Mouse (Mus musculus) MEL (cell line): Measurements from ENCODE around the gene Zfp524. TPM values are rescaled to one million over a fixed set of nuclear protein-coding genes. Genes with fewer than 3 reads are reported as not detected.
"Not testable (repeated sequence)": the region's sequence is repeated elsewhere in the genome, so short reads cannot be mapped to it uniquely, and the experiment has no call there.

ENCODE experiments used
- DNase-seq: peaks from one replicate; pipeline ENCODE4 v3.0.0; 2011; ENCODE audit warnings: low read depth, low spot score
- H3K27ac ChIP-seq: 2 replicates; pipeline ENCODE4 v1.5.1; 2012; ENCODE audit warnings: low read depth, mild to moderate bottlenecking, control low read depth, low read length, moderate library complexity; ENCODE audit not compliant: control insufficient read depth
- H3K27me3 ChIP-seq, 2 experiments: fragments of 150-350 bp in 1 of 2; sonication (generic) in 1 of 2; 2 replicates each; pipeline ENCODE4 v1.6.1; 2012; ENCODE audit warnings: low read length in 2 of 2, mild to moderate bottlenecking in 2 of 2, improper control_type of control experiment in 1 of 2, moderate library complexity in 1 of 2; ENCODE audit not compliant: insufficient read depth in 2 of 2, control insufficient read depth in 1 of 2
- H3K36me3 ChIP-seq, 2 experiments: 2 replicates each; pipeline ENCODE4 v1.6.1; 2012 to 2014; ENCODE audit warnings: low read length in 2 of 2, improper control_type of control experiment in 1 of 2, inconsistent platforms in 1 of 2, mild to moderate bottlenecking in 1 of 2; ENCODE audit not compliant: insufficient read depth in 2 of 2, control insufficient read depth in 1 of 2
- H3K4me1 ChIP-seq, 2 experiments: fragments of 150-350 bp in 1 of 2; sonication (generic) in 1 of 2; 2 replicates each; pipeline ENCODE4 v1.6.1; 2012; ENCODE audit warnings: low read length in 2 of 2, improper control_type of control experiment in 1 of 2, mild to moderate bottlenecking in 1 of 2; ENCODE audit not compliant: insufficient read depth in 2 of 2, control insufficient read depth in 1 of 2
- H3K4me3 ChIP-seq, 2 experiments: fragments of 150-350 bp in 1 of 2; sonication (generic) in 1 of 2; 2 replicates each; pipeline ENCODE4 v1.5.1; 2012; ENCODE audit warnings: low read depth in 2 of 2, low read length in 2 of 2, mild to moderate bottlenecking in 2 of 2, moderate library complexity in 2 of 2, control low read depth in 1 of 2, improper control_type of control experiment in 1 of 2; ENCODE audit not compliant: control insufficient read depth in 1 of 2, insufficient read depth in 1 of 2
- H3K79me2 ChIP-seq: 2 replicates; pipeline ENCODE4 v1.6.1; 2012; ENCODE audit warnings: mild to moderate bottlenecking, low read length, moderate library complexity; ENCODE audit not compliant: control insufficient read depth, poor library complexity, insufficient read depth
- H3K9ac ChIP-seq: 2 replicates; pipeline ENCODE4 v1.6.1; 2012; ENCODE audit warnings: low read depth, mild to moderate bottlenecking, control low read depth, low read length, moderate library complexity; ENCODE audit not compliant: control insufficient read depth, poor library complexity, severe bottlenecking
- H3K9me3 ChIP-seq: fragments of 150-350 bp; sonication (generic); replicated peaks from 2 replicates; pipeline ENCODE4 v1.6.1; 2012; ENCODE audit warnings: mild to moderate bottlenecking, low read length, improper control_type of control experiment, moderate library complexity; ENCODE audit not compliant: insufficient read depth
- CHD1 ChIP-seq: IDR thresholded peaks from 2 replicates; pipeline ENCODE4 v1.6.1; 2012; ENCODE audit warnings: low read depth, mild to moderate bottlenecking, inconsistent platforms, low read length, improper control_type of control experiment
- CHD2 ChIP-seq: IDR thresholded peaks from 2 replicates; pipeline ENCODE4 v1.6.1; 2011; ENCODE audit warnings: low read length, improper control_type of control experiment
- E2F4 ChIP-seq: IDR thresholded peaks from 2 replicates; pipeline ENCODE4 v1.6.1; 2011; ENCODE audit warnings: low read depth, low read length, improper control_type of control experiment, borderline replicate concordance
- ELF1 ChIP-seq: IDR thresholded peaks from 2 replicates; pipeline ENCODE4 v1.6.1; 2014; ENCODE audit warnings: low read depth, mild to moderate bottlenecking, inconsistent platforms, low read length, improper control_type of control experiment, moderate library complexity
- EP300 ChIP-seq, 2 experiments: IDR thresholded peaks; 2 replicates each; pipeline ENCODE4 v1.6.1; 2011; ENCODE audit warnings: improper control_type of control experiment in 2 of 2, low read length in 2 of 2, low read depth in 1 of 2, mild to moderate bottlenecking in 1 of 2
- ETS1 ChIP-seq: IDR thresholded peaks from 2 replicates; pipeline ENCODE4 v1.6.1; 2012; ENCODE audit warnings: low read depth, mild to moderate bottlenecking, inconsistent platforms, low read length, improper control_type of control experiment, moderate library complexity
- GABPA ChIP-seq: IDR thresholded peaks from 2 replicates; pipeline ENCODE4 v1.6.1; 2012; ENCODE audit warnings: low read depth, mild to moderate bottlenecking, inconsistent platforms, low read length, improper control_type of control experiment, moderate library complexity
- JUND ChIP-seq: IDR thresholded peaks from 2 replicates; pipeline ENCODE4 v1.6.1; 2011; ENCODE audit warnings: low read depth, mild to moderate bottlenecking, improper control_type of control experiment, low read length
- KAT2A ChIP-seq: conservative IDR thresholded peaks from 2 replicates; pipeline ENCODE4 v1.6.1; 2012; ENCODE audit warnings: low read depth, low read length, improper control_type of control experiment, inconsistent platforms
- MAX ChIP-seq: IDR thresholded peaks from 2 replicates; pipeline ENCODE4 v1.6.1; 2011; ENCODE audit warnings: low read length, improper control_type of control experiment
- MXI1 ChIP-seq: IDR thresholded peaks from 2 replicates; pipeline ENCODE4 v1.6.1; 2011; ENCODE audit warnings: mild to moderate bottlenecking, low read depth, low read length, improper control_type of control experiment
- MYB ChIP-seq: IDR thresholded peaks from 2 replicates; pipeline ENCODE4 v1.6.1; 2011; ENCODE audit warnings: mild to moderate bottlenecking, low read depth, low read length, improper control_type of control experiment
- MYC ChIP-seq: IDR thresholded peaks from 2 replicates; pipeline ENCODE4 v1.6.1; 2011; ENCODE audit warnings: low read depth, mild to moderate bottlenecking, low read length, improper control_type of control experiment, moderate library complexity
- NRF1 ChIP-seq: IDR thresholded peaks from 2 replicates; pipeline ENCODE4 v1.6.1; 2014; ENCODE audit warnings: low read depth, mild to moderate bottlenecking, inconsistent platforms, low read length, improper control_type of control experiment, moderate library complexity; ENCODE audit not compliant: poor library complexity, insufficient read depth, severe bottlenecking
- POLR2A ChIP-seq, 2 experiments: IDR thresholded peaks; 2 replicates each; pipeline ENCODE4 v1.6.1; 2011 to 2012; ENCODE audit warnings: low read length in 2 of 2, mild to moderate bottlenecking in 2 of 2, control low read depth in 1 of 2, improper control_type of control experiment in 1 of 2, low read depth in 1 of 2, moderate library complexity in 1 of 2; ENCODE audit not compliant: control insufficient read depth in 1 of 2, insufficient read depth in 1 of 2, poor library complexity in 1 of 2
- POLR2AphosphoS5 ChIP-seq: IDR thresholded peaks from 2 replicates; pipeline ENCODE4 v1.6.1; 2012; ENCODE audit warnings: low read depth, borderline replicate concordance, mild to moderate bottlenecking, inconsistent platforms, low read length, moderate library complexity, mixed read lengths
- RCOR1 ChIP-seq: IDR thresholded peaks from 2 replicates; pipeline ENCODE4 v1.6.1; 2012; ENCODE audit warnings: low read depth, mild to moderate bottlenecking, inconsistent platforms, low read length, improper control_type of control experiment
- SIN3A ChIP-seq: IDR thresholded peaks from 2 replicates; pipeline ENCODE4 v1.6.1; 2012; ENCODE audit warnings: low read length, improper control_type of control experiment, inconsistent platforms
- TAL1 ChIP-seq: IDR thresholded peaks from 2 replicates; pipeline ENCODE4 v1.6.1; 2012; ENCODE audit warnings: mild to moderate bottlenecking, inconsistent platforms, low read length, moderate library complexity, mixed read lengths
- TCF12 ChIP-seq: IDR thresholded peaks from 2 replicates; pipeline ENCODE4 v1.6.1; 2014; ENCODE audit warnings: low read depth, mild to moderate bottlenecking, inconsistent platforms, low read length, improper control_type of control experiment, moderate library complexity
- USF1 ChIP-seq: IDR thresholded peaks from 2 replicates; pipeline ENCODE4 v1.6.1; 2014; ENCODE audit warnings: low read depth, mild to moderate bottlenecking, inconsistent platforms, low read length, improper control_type of control experiment, moderate library complexity
- ZC3H11A ChIP-seq: IDR thresholded peaks from 2 replicates; pipeline ENCODE4 v1.6.1; 2012; ENCODE audit warnings: low read depth, mild to moderate bottlenecking, inconsistent platforms, low read length, improper control_type of control experiment
- ZMIZ1 ChIP-seq: IDR thresholded peaks from 2 replicates; pipeline ENCODE4 v1.6.1; 2012; ENCODE audit warnings: low read depth, mild to moderate bottlenecking, inconsistent platforms, low read length, improper control_type of control experiment, moderate library complexity
- ZNF384 ChIP-seq: IDR thresholded peaks from 2 replicates; pipeline ENCODE4 v1.6.1; 2012; ENCODE audit warnings: low read depth, mild to moderate bottlenecking, inconsistent platforms, low read length, improper control_type of control experiment
- polyA plus RNA-seq, 2 experiments: library from polyadenylated mRNA; stranded (reverse) in 1 of 2; unstranded in 1 of 2; fragments of >175 nt in 1 of 2; fragments of >200 nt in 1 of 2; gene quantifications; 2 replicates each; pipeline versions ENCODE4 v1.2.1 to v1.2.4; 2012; ENCODE audit warnings: low replicate concordance in 2 of 2, low read depth in 1 of 2; ENCODE audit not compliant: insufficient read length in 2 of 2, insufficient read depth in 1 of 2, missing spikeins in 1 of 2
- total RNA-seq: library from RNA; depleted of rRNA; stranded (reverse); fragments of 300-350 nt; gene quantifications from 2 replicates; pipeline ENCODE4 v1.2.3, GENCODE M21; 2012

Gene Zfp524
- total and polyA plus RNA-seq, 3 experiments, result 9.4 to 12.7 TPM; not detected in 1

DNA sequence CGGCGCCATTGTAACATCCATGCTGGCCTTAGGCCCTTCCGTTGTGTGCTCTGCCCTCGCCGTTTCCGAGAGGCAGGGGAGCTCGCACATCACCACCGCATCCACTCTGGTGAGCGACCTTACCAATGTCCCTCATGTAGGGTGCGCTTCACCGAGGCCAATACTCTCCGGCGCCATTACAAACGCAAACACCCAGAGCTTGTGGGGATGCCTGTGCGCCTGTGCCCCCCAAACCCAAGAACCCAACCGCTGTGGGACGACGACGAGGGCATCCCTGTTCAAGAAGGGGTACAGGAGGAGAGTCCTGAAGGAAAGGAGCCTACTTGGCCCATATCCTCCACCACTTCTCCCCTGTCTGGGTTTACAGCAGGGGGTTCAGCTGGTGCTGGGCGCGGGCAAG, 3.7 kb downstream of the Zfp524 start:
- Histone ChIP-seq H3K9ac (no peak overlapping the region), H3K4me1 (peaks cover 7 to 32% of the 10 kb centered on the region in 2 experiments; a peak in 3 of 4 replicates), H3K27ac (no peak overlapping the region), H3K9me3 (no peaks in the 10 kb centered on the region), H3K36me3 (peaks cover 0 to 35% of the 10 kb centered on the region in 2 experiments; a peak in 3 of 4 replicates), H3K27me3 (no peaks in the 10 kb centered on the region), H3K4me3 (no peak overlapping the region), H3K79me2 (peaks cover 23% of the 10 kb centered on the region)
- TF ChIP-seq JUND (no peak), ETS1 (no peak)
- DNase-seq, result no peak

DNA sequence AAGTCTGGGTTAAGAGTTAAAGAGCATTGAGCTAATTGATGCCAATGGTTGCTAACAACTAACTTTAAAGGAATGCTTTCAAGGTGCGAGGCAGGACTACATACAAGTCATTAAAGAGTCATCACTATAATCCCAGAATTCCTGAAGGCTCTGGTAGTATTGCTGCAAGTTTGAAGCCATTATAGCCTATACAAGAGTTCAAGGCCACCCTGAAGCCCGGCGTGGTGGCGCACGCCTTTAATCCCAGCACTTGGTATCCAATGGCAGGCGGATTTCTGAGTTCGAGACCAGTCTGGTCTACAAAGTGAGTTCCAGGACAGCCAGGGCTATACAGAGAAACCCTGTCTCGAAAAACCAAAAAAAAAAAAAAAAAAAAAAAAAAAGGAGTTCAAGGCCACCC, 5.4 kb downstream of the Zfp524 start:
- Histone ChIP-seq H3K9ac (peak overlapping the region; percentile 98), H3K79me2 (peaks cover 23% of the 10 kb centered on the region), H3K27ac (peak overlapping the region; percentile 96), H3K4me3 (peak overlapping the region; percentile 18 to 93), H3K36me3 (peaks cover 0 to 36% of the 10 kb centered on the region in 2 experiments; a peak in 3 of 4 replicates), H3K4me1 (peaks cover 7 to 35% of the 10 kb centered on the region in 2 experiments; a peak in 3 of 4 replicates)
- peak; percentile 47 for DNase-seq
- H3K27me3 ChIP-seq, H3K9me3 ChIP-seq: not testable (repeated sequence)

DNA sequence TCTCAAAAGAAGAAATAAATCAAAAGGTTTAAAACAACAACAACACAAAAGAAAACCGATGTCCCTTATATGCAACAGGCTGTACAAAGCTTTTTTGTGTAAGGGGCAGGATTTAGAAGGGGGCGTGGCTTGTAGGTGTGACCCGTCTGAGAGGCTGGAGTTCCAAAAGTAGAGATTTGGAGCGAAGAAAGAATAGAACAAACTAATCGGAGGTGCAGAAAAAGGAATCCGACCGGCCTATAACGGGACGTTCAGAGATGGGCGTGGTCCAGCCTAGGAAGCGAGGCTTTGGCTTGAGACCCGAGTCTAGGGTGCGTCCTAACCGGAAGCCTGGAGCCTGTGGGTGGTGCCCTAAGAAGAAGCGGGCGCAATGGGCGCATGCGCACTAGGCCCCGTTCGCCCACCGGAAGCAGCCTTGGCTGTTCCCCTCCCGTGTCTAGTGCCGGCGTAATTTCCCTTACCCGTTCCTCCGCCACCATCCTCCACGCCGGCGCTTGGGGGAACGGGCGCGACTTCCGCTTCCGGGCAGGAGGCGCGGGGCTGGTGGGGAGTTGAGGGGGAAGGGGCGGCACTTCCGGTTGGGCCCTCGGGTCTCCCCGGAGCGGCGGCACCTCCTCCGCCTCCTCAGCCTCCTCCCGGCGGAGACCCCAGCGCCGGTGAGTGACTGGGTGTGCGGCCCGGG, 5.9 kb downstream of the Zfp524 start, which contains the start of the genes Zfp865 and Ccdc106:
Gene Zfp865, plus strand, starts transcription at position 377 of the 682 bp plus-strand sequence.
Gene Ccdc106, plus strand, starts transcription at position 554 of the 682 bp plus-strand sequence.
- H3K36me3 ChIP-seq, result peaks cover 0 to 36% of the 10 kb centered on the region in 2 experiments; a peak in 3 of 4 replicates
- H3K9me3 ChIP-seq, result no peaks in the 10 kb centered on the region
- no peaks in the 10 kb centered on the region for H3K27me3 ChIP-seq
- peaks cover 7 to 35% of the 10 kb centered on the region in 2 experiments; a peak in 3 of 4 replicates for H3K4me1 ChIP-seq
- H3K79me2 ChIP-seq, result peaks cover 23% of the 10 kb centered on the region
- peak; percentile 99 for DNase-seq
- H3K9ac ChIP-seq, result peak within 1 kb of the TSS; percentile 98
- H3K4me3 ChIP-seq, result peak within 1 kb of the TSS; percentile 92 to 93
- peak within 1 kb of the TSS; percentile 96 for H3K27ac ChIP-seq
- TF ChIP-seq TCF12, result peak; percentile 50; the same call in 1 of the 2 replicates
- peak; percentile 95 for TF ChIP-seq ELF1
- TF ChIP-seq SIN3A, result peak; percentile 74
- peak; percentile 24; the same call in 1 of the 2 replicates for TF ChIP-seq RCOR1
- peak; percentile 49; the same call in 1 of the 2 replicates for TF ChIP-seq MYB
- peak; percentile 48; the same call in 1 of the 2 replicates for TF ChIP-seq ETS1
- TF ChIP-seq GABPA, result no peak
- 0 out of 4 replicates have a peak, but pooled peaks of 1 of the 2 experiments have one; percentile 38 for TF ChIP-seq EP300 (IDR thresholded peaks at IDR 0.05; ENCODE audit: low read depth in 1 of 2, low read length in 2 of 2)
- TF ChIP-seq POLR2AphosphoS5, result no peak
- TF ChIP-seq USF1, result no peak
- no peak for TF ChIP-seq ZNF384
- TF ChIP-seq ZC3H11A, result no peak
- TF ChIP-seq NRF1, result peak; percentile 77
- peak; percentile 64 for TF ChIP-seq MXI1
- TF ChIP-seq CHD1, result no peak
- peak; percentile 36; the same call in 1 of the 2 replicates for TF ChIP-seq E2F4
- peak; percentile 55 for TF ChIP-seq MAX
- no peak for TF ChIP-seq CHD2
- peak; percentile 64 for TF ChIP-seq KAT2A
- TF ChIP-seq ZMIZ1, result no peak; the same call in 1 of the 2 replicates
- peak; percentile 14 to 62; a peak in 2 of 4 replicates for TF ChIP-seq POLR2A (IDR thresholded peaks at IDR 0.05; ENCODE audit: control insufficient read depth in 1 of 2, insufficient read depth in 1 of 2, low read depth in 1 of 2, low read length in 2 of 2, poor library complexity in 1 of 2)
- peak; percentile 52; the same call in 1 of the 2 replicates for TF ChIP-seq MYC
- no peak for TF ChIP-seq TAL1
